Mouse (Mus musculus) urinary bladder, postnatal 4 days (tissue): Measurements from ENCODE around the gene Zmat5.

Source experiments
- DNase-seq, 2 experiments: peaks; one replicate each; pipeline ENCODE4 v3.0.0; 2021 to 2022; ENCODE audit warnings: low spot score in 2 of 2

Gene Zmat5

GRCm38 (mm10) chr11:4769881-4770280 is 65.4 kb downstream of the Zmat5 start:
- DNase-seq: no peak

- no peak for DNase-seq
Observed at GRCm38 (mm10) chr11:4771756-4772155, 67.3 kb downstream of the Zmat5 start.

DNA sequence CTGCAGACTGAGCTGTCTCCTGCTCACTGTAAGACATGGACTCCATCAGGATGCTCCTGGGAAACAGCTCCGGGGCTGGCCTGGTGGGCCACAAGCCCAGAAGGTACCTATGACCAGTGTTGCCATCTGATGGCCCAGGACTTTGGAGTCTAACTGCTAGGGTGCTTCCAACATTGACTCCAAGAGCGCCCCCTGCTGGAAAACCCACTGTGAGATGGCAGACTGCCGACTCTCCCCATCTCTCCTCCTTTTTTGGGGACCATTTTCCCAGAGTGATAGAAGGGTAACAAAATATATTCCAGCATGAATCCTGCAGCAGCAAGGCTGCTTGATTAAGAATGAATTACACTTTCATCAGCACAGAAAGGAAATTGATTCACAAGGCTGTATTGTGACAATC is 68.4 kb downstream of the Zmat5 start:
- DNase-seq: peak in 1 of 2 experiments; percentile 69

GRCm38 (mm10) chr11:4780927-4781326 is 76.4 kb downstream of the Zmat5 start:
- DNase-seq: no peak

DNA sequence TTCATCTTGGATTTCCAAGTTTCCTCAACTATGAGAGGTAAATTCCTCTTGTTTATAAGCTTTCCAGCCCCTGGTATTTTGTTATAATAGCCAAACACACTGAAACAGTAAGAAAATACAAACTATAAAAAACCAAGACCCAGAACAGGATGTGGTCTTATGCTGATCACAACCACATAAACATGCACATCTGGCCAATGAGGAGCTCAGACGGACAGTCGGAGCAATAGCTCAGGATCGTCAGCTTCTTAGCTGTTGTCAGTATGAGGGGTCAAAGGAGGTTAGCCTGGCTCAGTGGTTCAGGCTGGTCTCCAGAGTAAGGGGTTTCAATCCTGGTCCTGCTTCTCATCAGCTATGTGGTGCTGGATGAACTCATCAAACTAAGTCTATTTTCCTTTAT is 78.6 kb downstream of the Zmat5 start:
- DNase-seq: no peak

DNA sequence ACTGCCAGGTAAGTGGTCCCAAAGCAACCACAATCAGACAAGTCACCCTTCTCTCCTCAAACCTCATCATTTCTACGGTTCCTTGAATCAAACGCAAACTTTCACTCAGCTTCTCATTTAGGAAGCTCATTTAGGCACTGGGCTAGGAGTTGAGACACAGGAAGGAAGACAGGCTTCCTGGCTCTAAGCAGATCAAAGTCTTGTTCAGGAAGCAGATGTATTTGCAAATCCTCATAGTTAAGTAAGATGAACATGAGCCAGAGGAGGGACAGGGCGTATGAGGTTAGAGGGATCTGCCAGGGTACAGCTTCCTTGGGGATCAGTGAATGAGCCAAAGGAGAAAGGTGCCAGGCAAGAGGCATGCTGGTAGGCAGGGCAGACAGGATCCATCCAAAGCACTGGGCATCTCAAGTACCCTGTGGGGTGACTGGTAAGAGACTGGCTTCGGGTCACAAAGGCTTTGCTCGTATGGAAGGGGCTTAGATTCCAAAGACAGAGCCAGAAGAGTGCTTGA is 80.2 kb downstream of the Zmat5 start:
- DNase-seq: no peak
